Mouse (Mus musculus) spleen, postnatal 4 days (tissue): ENCODE measurements at regions not wholly inside any gene's neighbourhood (a gene's known extent, or its start where the extent isn't known, plus 50 kb on each side); places are given as distances from the start of the nearest gene placed in this dataset.

ENCODE experiments used
- DNase-seq, 2 experiments: peaks; one replicate each; pipeline ENCODE4 v3.0.0; 2022; ENCODE audit warnings: low spot score in 2 of 2

DNA sequence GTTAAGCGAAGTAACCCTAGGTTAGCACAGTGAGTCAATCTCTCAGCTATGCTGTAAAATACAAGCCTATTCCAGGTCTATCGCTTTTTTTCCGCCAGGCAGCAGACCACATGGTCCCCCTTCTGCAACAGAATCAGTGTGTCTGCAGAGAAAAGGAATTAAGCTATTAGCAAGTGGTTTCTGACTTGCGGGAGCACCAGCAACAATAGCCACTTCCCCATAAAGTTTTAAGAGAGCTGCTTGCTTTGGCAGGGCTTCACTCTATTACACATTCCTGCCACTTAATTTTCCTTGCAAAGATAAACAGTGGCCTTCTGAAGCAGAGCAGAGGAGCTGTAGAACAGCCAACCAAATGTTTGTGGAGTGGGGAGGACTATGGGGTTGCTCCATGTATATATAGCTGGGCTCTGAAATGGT, 59.8 kb upstream of the Osmr start:
- DNase-seq: no peak

DNA sequence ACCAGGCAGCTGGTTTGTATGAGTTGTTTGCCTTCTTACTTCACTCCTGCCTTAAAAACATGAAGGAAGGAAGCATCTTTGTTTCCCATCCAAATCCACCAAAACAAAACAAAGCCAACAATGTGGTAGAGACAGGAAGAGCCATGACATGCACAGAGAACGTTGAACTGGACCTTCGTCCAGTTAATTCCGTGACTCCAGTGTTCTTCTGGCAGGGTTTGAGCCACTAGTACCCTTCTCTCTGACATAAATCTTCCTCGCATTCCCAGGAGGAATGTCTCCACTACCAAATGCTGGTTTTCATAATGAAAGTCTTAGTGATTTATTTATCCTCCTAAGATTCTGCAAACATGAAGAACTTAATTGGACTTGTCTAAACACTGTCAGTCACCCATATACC, 66.7 kb upstream of the Osmr start:
- DNase-seq: no peak

GRCm38 (mm10) chr15:6949236-6949635, 74.5 kb upstream of the Osmr start:
- no peak for DNase-seq

- peak in 1 of 2 experiments; percentile 24 for DNase-seq
Observed at GRCm38 (mm10) chr15:6949686-6950085, 74.9 kb upstream of the Osmr start.

GRCm38 (mm10) chr15:6950503-6950902, 75.7 kb upstream of the Osmr start:
- DNase-seq: no peak

DNA sequence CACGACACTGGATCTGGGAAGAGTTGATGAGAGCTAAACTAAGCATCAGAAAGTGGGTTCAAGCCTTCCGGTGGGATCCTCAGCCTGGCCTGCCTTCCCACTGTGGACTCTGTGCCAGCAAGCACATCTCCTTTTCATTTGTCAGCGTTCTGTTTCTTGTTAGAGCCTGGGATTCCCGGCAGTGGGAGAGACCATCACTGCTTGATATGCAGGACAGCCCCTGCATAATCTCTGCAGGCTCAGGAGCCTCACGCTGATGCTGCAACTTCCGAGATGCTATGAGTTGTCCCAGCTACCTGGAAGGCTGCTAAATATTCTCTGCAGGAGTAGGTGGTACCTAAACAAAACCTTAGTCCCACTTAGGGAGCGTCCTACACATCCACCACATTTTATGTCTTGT, 78.8 kb upstream of the Osmr start:
- DNase-seq: peak in 1 of 2 experiments; percentile 49

GRCm38 (mm10) chr15:6953970-6954791, 79.4 kb upstream of the Osmr start:
- peak in 1 of 2 experiments; percentile 27 for DNase-seq

DNA sequence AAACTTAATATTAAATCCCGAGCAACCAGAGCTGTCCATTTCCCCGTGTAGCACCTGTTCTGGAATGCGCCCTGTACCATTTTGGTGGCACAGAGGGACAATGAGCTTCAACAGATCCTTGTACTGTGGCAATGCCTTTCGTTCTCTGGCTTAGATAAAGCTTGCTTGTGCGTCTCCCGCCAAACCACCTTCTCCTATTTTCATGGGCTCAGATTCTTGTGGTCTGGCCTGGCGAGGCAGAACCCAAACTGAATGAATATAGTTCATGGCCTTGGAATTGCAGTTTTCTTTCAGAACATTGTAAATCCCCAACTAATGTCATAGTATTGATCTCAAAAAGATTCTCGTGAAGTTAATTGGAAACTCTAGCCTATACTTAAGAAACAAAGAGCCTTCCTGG, 85.1 kb upstream of the Osmr start:
- DNase-seq: peak in 1 of 2 experiments; percentile 35

DNA sequence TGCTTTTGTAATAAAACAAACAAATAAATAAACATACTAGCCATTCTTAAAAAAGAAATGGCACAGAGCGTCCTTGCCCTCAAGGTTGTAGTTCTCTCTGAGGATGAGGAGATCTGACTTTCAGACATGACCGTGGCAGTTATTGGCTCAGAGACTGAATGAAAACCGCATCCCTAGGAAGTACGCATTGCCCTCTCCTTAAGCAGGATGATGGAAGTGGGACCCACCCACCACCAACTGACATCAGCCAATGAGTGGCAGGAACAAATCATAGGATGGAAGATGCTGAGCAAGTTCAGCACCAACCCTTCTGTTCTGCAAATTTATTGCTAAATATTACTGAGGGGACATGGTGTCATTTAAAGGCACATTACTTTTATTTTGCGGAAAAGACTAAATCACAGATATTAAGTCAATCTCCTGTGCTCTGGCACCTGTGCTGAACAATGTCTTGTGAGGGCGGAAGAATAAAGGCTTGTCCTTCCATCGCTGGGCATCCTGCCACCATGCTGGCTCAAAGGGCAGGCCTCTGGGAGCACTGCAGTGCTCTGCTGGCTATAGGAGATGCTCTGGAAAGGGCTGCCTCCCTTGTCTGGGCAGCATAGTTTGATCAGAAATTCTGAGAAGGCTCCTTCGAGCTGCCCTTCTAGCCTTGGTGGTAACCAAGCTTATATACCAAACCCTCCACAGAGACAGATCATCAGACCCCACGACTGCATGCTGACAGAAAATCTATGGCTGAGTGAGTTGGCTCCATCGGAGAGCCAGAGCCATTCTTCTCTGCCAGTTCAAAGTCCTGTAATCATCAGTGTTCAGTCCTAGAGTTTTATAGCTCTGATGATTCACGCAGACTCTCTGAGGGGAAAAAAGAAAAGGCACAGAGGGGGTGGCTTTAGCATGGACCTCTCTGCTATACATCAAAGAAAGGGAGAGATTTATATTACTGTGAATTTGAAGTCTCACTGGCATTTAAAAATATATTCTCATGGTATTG, 86.3 kb upstream of the Osmr start:
- DNase-seq: peak in 1 of 2 experiments; percentile 49

- peak in 1 of 2 experiments; percentile 38 for DNase-seq
Observed at GRCm38 (mm10) chr15:6964635-6965034, 89.9 kb upstream of the Osmr start.

- DNase-seq: peak in 1 of 2 experiments; percentile 19
Observed at GRCm38 (mm10) chr15:6965446-6965845, 90.7 kb upstream of the Osmr start.

GRCm38 (mm10) chr15:6974410-6974809, 99.6 kb upstream of the Osmr start:
- DNase-seq: no peak

GRCm38 (mm10) chr15:6981430-6981829, 106.7 kb upstream of the Osmr start:
- DNase-seq: no peak

DNA sequence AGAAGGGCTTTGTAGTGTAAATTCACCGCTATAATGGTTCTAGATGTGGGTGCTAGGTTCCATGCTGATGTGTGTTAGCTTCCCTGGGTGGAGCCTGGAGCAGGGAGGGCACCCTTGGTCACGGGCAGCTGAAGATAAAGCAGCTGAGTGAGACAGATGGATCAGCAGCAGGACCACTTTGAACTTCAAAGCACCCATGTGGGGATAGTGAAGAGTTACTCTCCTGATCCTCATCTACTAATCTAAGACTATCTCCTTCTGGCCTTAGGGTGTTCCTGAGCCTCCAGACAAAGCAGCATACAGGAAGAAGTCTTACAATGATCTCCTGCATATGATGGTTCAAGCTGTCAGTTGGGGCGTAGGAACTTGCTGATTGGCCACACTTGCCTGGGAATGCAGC, 107.1 kb upstream of the Lifr start:
- no peak for DNase-seq

GRCm38 (mm10) chr15:6988187-6988586, 102.2 kb upstream of the Lifr start:
- no peak for DNase-seq

DNA sequence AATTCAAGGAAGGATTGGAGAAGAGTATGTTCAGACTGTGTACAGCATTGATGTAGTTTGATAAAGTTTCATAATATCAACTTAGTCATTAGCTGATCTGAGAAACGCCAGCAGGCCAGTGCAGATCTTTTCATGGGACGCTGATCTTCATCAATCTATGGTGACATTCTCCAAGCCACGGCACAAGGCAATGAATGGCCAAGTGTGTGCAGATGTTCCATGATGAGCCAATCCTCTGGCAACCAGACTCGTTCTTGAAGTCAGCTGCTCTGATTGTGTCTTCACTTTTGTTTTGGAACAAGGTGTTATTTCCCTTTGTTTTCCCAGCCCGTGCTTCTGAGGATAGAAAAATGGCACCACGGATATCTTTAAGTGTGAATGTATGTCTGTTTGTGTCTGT, 101.3 kb upstream of the Lifr start:
- DNase-seq: no peak

DNA sequence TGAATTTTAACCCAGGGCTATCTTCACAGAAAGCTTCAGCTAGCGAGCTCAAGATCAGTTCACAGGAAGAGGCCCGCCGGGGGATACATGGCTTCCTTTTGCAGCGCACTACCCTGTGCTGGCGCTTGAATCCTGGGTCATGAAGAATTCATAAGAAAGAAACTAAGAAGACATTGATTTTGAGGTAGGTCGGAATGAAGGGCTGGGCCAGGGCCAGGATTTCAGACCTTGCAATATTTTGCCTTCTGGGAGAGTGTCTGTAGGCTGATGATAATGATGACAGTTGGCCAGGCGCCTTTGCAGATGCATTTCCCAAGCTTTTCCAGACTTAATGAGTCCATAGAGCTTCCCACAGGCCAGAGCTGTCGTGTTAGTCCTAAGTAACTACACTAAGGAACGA, 97.2 kb upstream of the Lifr start:
- no peak for DNase-seq

GRCm38 (mm10) chr15:6995246-6995645, 95.2 kb upstream of the Lifr start:
- no peak for DNase-seq

DNA sequence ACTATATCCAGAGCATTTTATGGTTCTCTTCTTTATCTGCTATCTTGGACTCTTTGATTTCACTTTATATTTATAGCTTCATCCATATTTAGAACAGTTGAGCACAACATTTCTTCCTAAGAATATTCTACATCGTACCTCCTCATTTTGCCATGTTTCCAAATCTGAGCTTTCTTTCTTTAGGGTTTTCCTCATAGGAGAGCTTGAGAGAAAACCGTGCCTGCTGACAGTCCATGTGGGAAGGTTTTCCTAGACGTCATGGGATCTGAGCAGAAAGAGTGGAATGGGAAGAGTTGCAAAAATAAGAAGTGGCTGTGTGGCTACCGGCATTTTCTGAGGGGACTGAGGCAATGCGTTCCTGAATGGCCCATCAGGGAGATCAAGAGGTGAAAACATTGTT, 92.5 kb upstream of the Lifr start:
- no peak for DNase-seq

DNA sequence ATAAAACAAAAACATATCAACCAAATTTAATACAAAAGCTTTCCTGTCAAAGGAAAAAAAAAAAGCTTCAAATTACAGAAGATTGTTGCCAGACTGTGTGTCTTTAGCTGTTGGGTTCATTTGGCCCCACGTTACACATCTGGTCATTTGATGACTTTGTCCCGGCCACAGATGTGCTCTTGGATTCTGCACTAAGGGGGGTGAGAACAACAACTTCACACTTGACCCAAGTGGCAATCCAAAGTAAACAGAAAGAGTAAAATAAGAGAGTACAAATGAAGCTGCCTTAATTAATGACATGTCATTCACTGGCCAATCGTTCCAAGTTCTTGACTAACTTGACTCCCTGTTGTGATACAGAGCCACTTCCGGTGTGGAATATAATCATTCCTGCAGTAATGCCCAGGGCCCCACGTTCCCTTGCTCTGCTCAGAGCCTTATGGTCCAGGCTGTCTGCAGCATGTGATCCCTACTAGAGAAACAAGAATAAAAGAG, 91.8 kb upstream of the Lifr start:
- DNase-seq: no peak

- DNase-seq: no peak
Observed at GRCm38 (mm10) chr15:6999667-7000066, 90.7 kb upstream of the Lifr start.

GRCm38 (mm10) chr15:7002226-7002625, 88.2 kb upstream of the Lifr start:
- DNase-seq: no peak
